Mouse (Mus musculus): ENCODE data around the gene Gm7982. TPM values are rescaled to one million over a fixed set of nuclear protein-coding genes. Genes with fewer than 3 reads are reported as not detected.
"Not testable (repeated sequence)": the region's sequence is repeated elsewhere in the genome, so short reads cannot be mapped to it uniquely, and the experiment has no call there.

Gene Gm7982
- total RNA-seq (2021) = not detected
- long read RNA-seq, experiment 1 = 0 reads
- long read RNA-seq, experiment 2 = 0 reads

DNA sequence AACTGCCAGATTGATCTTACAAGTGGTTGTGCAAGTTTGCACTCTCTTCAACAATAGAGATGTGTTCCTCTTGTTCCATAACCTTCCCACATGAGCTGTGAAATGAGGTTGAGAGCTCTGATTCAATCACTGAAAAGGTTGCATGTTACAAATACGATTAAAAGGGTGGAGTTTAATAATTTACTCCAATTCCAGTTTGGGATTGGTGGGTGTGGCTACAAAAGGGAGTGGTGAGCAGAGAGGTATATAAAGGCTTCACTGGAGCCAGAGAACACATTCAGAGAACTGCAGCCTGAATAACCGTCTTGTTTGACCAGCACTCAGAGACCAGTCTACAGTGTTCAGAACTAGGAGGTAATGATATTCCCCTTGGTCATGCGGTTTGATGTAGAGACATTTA, at the start of gene Gm7982:
Gene Gm7982 (plus strand): TSS at position 301 of the 400 bp plus-strand sequence.
- DNase-seq; intact Hi-C loops (cut with DNase I; ENCODE audit: low total_unique reads): not testable (repeated sequence)

DNA sequence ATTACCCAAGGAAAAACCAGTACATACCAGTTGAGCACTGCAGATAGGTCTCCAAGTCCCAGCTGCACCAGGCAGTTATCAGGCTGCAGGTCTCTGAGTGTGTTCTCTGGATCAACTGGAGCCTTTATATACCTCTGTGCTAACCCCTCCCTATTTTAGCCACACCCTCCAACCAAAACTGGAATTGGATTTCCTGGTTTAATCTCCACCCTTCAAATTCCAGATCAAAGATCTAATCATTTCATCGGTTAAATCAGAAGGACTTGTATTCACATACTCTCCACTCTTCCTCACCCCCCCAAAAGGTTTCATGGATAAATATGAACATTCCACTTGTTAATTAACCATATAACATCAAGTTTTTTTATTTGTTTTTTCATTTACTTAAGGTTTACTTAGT, 5.7 kb upstream of the Gm7982 start, which contains the start of gene Gm7978:
Gene Gm7978 (minus strand): TSS at position 101 of the 400 bp plus-strand sequence.
- intact Hi-C loops (cut with DNase I; ENCODE audit: low total_unique reads); DNase-seq: not testable (repeated sequence)

DNA sequence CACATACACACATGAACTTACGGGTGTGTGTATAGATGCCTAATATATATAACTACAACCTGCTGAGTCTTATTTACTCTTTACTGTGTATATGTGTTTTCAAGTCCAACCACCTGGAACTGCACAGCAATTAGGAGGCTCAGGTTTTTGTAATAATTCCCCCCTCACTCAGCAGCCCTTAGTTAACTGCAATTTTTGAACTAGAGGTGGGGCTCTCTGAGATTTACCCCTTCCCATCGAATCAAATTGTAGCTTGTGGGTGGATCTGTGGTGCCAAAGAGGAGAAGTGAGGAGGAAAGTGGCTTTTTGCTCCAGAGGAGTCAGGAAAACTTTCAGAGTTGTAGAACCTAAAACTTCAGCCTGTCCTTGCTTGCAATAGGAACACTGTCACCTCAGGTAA, 33.9 kb downstream of the Gm7982 start, which contains the start of gene E330014E10Rik:
Gene E330014E10Rik (plus strand): TSS at position 301 of the 400 bp plus-strand sequence.
- intact Hi-C loops (cut with DNase I; ENCODE audit: low total_unique reads); DNase-seq: not testable (repeated sequence)

Other genes starting within 250 kb of the Gm7982 start
- gene Gm3286, start 231.3 kb upstream of the Gm7982 start, total RNA-seq (2021) = not detected
- gene Gm7971, start 147.1 kb upstream of the Gm7982 start, total RNA-seq (2021) = not detected
- not detected for gene Gm7978, start 5.8 kb upstream of the Gm7982 start, total RNA-seq (2021)
- not detected for gene E330014E10Rik, start 34.0 kb downstream of the Gm7982 start, total RNA-seq (2021)
- not detected for gene Cxcl13, start 214.9 kb downstream of the Gm7982 start, total RNA-seq (2021)

Data from gastrocnemius, postnatal 14 days (tissue).